Mouse (Mus musculus) heart, postnatal 0 days (tissue): ENCODE measurements around the gene Usp45. TPM values are rescaled to one million over a fixed set of nuclear protein-coding genes. Genes with fewer than 3 reads are reported as not detected.

Experiments used
- ATAC-seq: fragments of 200-750 bp; cut with Nextera tagmentation; 2 replicates; pipeline ENCODE4 v1.8.0; 2017; ENCODE audit warnings: low read depth, moderate number of reproducible peaks, moderate library complexity; ENCODE audit not compliant: insufficient read depth
- DNase-seq: peaks from one replicate; pipeline ENCODE4 v3.0.0-alpha.2; 2016; ENCODE audit warnings: low spot score
- H3K27ac ChIP-seq: fragments of 300-500 bp; sonication (generic); 2 replicates; pipeline ENCODE4 v1.5.1; 2014; ENCODE audit warnings: low read depth, mild to moderate bottlenecking
- H3K27me3 ChIP-seq: fragments of 300-500 bp; sonication (generic); 2 replicates; pipeline ENCODE4 v1.6.1; 2014; ENCODE audit warnings: low read length, mixed read lengths; ENCODE audit not compliant: control insufficient read depth, insufficient read depth
- H3K36me3 ChIP-seq: fragments of 300-500 bp; sonication (generic); replicated peaks from 2 replicates; pipeline ENCODE4 v1.6.1; 2014; ENCODE audit warnings: low read length, mixed read lengths; ENCODE audit not compliant: control insufficient read depth, insufficient read depth
- H3K4me1 ChIP-seq: fragments of 300-500 bp; sonication (generic); 2 replicates; pipeline ENCODE4 v1.6.1; 2014; ENCODE audit warnings: antibody characterized with exemption; ENCODE audit not compliant: control insufficient read depth, insufficient read depth
- H3K4me2 ChIP-seq: fragments of 300-500 bp; sonication (generic); 2 replicates; pipeline ENCODE4 v1.6.1; 2014; ENCODE audit warnings: low read depth, mild to moderate bottlenecking, low read length, moderate library complexity
- H3K4me3 ChIP-seq: fragments of 300-500 bp; sonication (generic); 2 replicates; pipeline ENCODE4 v1.5.1; 2014; ENCODE audit warnings: low read depth, low read length
- H3K9ac ChIP-seq: fragments of 300-500 bp; sonication (generic); replicated peaks from 2 replicates; pipeline ENCODE4 v1.6.1; 2014; ENCODE audit warnings: low read depth, low read length, mixed read lengths
- H3K9me3 ChIP-seq: fragments of 300-500 bp; sonication (generic); replicated peaks from 2 replicates; pipeline ENCODE4 v1.6.1; 2016; ENCODE audit warnings: low read length; ENCODE audit not compliant: control insufficient read depth
- CTCF ChIP-seq: IDR thresholded peaks from 2 replicates; pipeline ENCODE4 v1.5.1; 2016; ENCODE audit warnings: antibody characterized with exemption, control low read depth, low read depth
- EP300 ChIP-seq: IDR thresholded peaks from 2 replicates; pipeline ENCODE4 v1.6.1; 2016; ENCODE audit warnings: antibody characterized with exemption, low read depth
- WGBS: fragments of 180-500 bp; shearing (Covaris S2); extraction: QIAGEN DNeasy Blood & Tissue Kit; methylation state at CpG from one replicate; pipeline ENCODE4 v1.1.7; 2014; 5-methylcytosine and 5-hydroxymethylcytosine counted together
- polyA plus RNA-seq: library from polyadenylated mRNA; unstranded; fragments of >200 nt; fragmentation: Nextera tagmentation; extraction: Ambion mirVana; gene quantifications from 2 replicates; pipeline ENCODE4 v1.2.1, GENCODE M21; 2015
- total RNA-seq: library from RNA; depleted of rRNA; stranded (reverse); fragments of >200 nt; gene quantifications from 2 replicates; pipeline ENCODE4 v1.2.3, GENCODE M21; 2014; ENCODE audit warnings: low replicate concordance

Usp45 gene
- total and polyA plus RNA-seq, 2 experiments from 2014 or later = 3.6 to 12.6 TPM

- no peaks in the 10 kb centered on the region for H3K36me3 ChIP-seq
- peak overlapping the region; percentile 69 for H3K4me3 ChIP-seq
- H3K4me2 ChIP-seq = peak overlapping the region; percentile 75
- TF ChIP-seq CTCF (no peak), EP300 (no peak)
- no peaks in the 10 kb centered on the region for H3K27me3 ChIP-seq
- DNase-seq (no peak), ATAC-seq (peak; percentile 27; the same call in 1 of the 2 replicates)
- H3K9ac ChIP-seq = peak overlapping the region; percentile 49
- H3K27ac ChIP-seq = 0 out of 2 replicates have a peak overlapping the region, but pooled peaks have one; percentile 11
- 19% methylated on average over 14 of the region's 14 CpGs for WGBS
- H3K9me3 ChIP-seq = 0 out of 2 replicates have a peak, but pooled peaks cover 5% of the 10 kb centered on the region
- H3K4me1 ChIP-seq = peaks cover 5% of the 10 kb centered on the region; the same call in 1 of the 2 replicates
Observed at GRCm38 (mm10) chr4:21766171-21766862, 639 bp upstream of the Usp45 start.

GRCm38 (mm10) chr4:21771064-21771463, 4.1 kb downstream of the Usp45 start:
- Histone ChIP-seq H3K36me3 (no peaks in the 10 kb centered on the region), H3K9me3 (0 out of 2 replicates have a peak, but pooled peaks cover 5% of the 10 kb centered on the region), H3K4me3 (no peak overlapping the region), H3K27ac (no peak overlapping the region), H3K4me2 (no peak overlapping the region), H3K4me1 (peaks cover 2% of the 10 kb centered on the region; the same call in 1 of the 2 replicates), H3K27me3 (no peaks in the 10 kb centered on the region), H3K9ac (no peak overlapping the region)
- WGBS = 71% methylated on average over 1 of the region's 1 CpGs
- DNase-seq (no peak), ATAC-seq (no peak)
- TF ChIP-seq CTCF (no peak), EP300 (no peak)

GRCm38 (mm10) chr4:21772306-21772705, 5.3 kb downstream of the Usp45 start:
- DNase-seq = no peak
- no peak for ATAC-seq
- 80% methylated on average over 1 of the region's 1 CpGs for WGBS
- TF ChIP-seq CTCF (no peak), EP300 (no peak)
- Histone ChIP-seq H3K27me3 (no peaks in the 10 kb centered on the region), H3K36me3 (no peaks in the 10 kb centered on the region), H3K9me3 (0 out of 2 replicates have a peak, but pooled peaks cover 5% of the 10 kb centered on the region), H3K9ac (no peak overlapping the region), H3K4me1 (peaks cover 3% of the 10 kb centered on the region; the same call in 1 of the 2 replicates), H3K4me3 (no peak overlapping the region), H3K4me2 (no peak overlapping the region), H3K27ac (no peak overlapping the region)

GRCm38 (mm10) chr4:21776091-21776945, 9.4 kb downstream of the Usp45 start:
- peak overlapping the region; percentile 67 for H3K4me3 ChIP-seq
- DNase-seq (peak; percentile 91), ATAC-seq (peak; percentile 99)
- under 1% methylated on average over 46 of the region's 46 CpGs for WGBS
- H3K4me2 ChIP-seq = peak overlapping the region; percentile 67
- no peaks in the 10 kb centered on the region for H3K27me3 ChIP-seq
- peak overlapping the region; percentile 8; the same call in 1 of the 2 replicates for H3K27ac ChIP-seq
- no peaks in the 10 kb centered on the region for H3K9me3 ChIP-seq
- H3K36me3 ChIP-seq = peaks cover 3% of the 10 kb centered on the region
- peaks cover 5% of the 10 kb centered on the region; the same call in 1 of the 2 replicates for H3K4me1 ChIP-seq
- peak overlapping the region; percentile 65 for H3K9ac ChIP-seq
- no peak for TF ChIP-seq EP300
- no peak for TF ChIP-seq CTCF

- Histone ChIP-seq H3K4me1 (peaks cover 5% of the 10 kb centered on the region; the same call in 1 of the 2 replicates), H3K36me3 (peaks cover 9% of the 10 kb centered on the region), H3K9me3 (no peaks in the 10 kb centered on the region), H3K9ac (peak overlapping the region; percentile 65), H3K4me3 (peak overlapping the region; percentile 67), H3K4me2 (peak overlapping the region; percentile 67), H3K27ac (no peak overlapping the region), H3K27me3 (no peaks in the 10 kb centered on the region)
- DNase-seq (no peak), ATAC-seq (no peak)
- WGBS = 6% methylated on average over 9 of the region's 9 CpGs
- TF ChIP-seq EP300 = no peak
- TF ChIP-seq CTCF = no peak
Observed at GRCm38 (mm10) chr4:21776946-21777265, 9.9 kb downstream of the Usp45 start.
